Mouse (Mus musculus): ENCODE measurements around the gene Xpr1. TPM values are rescaled to one million over a fixed set of nuclear protein-coding genes. Genes with fewer than 3 reads are reported as not detected.

Gene Xpr1
- polyA plus RNA-seq, 1 experiment from 2014 or later: 6.7 TPM

DNA sequence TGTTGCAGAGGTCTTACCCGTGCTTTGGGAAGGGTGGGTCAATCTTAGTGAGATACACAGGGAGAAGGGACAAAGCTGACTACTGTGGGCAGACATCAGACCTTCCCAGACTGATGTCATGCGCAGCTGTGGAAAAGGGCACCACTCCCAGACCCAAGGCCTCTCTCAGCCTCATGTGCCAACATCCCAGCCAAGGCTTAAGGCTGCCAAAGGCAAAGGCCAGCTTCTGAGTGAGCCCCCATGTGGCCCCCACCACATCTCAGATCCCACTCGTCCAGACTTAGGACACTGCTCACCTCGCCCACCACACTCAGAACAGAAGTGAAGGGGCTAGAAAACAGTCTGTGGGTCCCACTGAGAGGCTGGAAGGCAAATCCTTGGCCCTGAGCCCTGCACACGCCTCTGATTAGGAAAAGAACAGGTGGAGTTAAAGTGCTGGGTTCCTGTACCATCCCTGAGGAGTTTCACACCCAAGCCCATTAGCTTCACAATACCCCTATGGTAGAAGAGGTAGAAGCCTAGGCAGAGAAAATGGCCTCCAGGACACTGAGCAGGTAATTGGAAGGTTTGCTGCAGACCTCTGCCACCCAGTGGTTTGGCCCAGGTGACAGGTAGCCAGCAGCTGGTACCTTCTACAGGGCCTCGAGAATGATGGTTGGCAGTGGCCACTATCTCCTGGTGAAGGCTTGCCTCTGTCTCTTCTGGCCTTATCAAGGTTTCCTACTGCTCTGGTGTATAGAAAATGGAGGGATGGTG is 177.1 kb downstream of the Xpr1 start:
- no peaks in the 10 kb centered on the region for H3K36me3 ChIP-seq (ENCODE audit: control insufficient read depth, insufficient read depth, low read length)
- peaks cover 14% of the 10 kb centered on the region for H3K27me3 ChIP-seq (replicated peaks; ENCODE audit: control insufficient read depth, insufficient read depth, low read length)
- ATAC-seq: no peak
- no peak overlapping the region for H3K27ac ChIP-seq (ENCODE audit: low read length)
- peaks cover 6% of the 10 kb centered on the region; the same call in 1 of the 2 replicates for H3K4me1 ChIP-seq (ENCODE audit: control insufficient read depth, insufficient read depth, low read length)
- no peak overlapping the region for H3K4me3 ChIP-seq (ENCODE audit: low read length)
- H3K9me3 ChIP-seq (ENCODE audit: control insufficient read depth, low read length): no peaks in the 10 kb centered on the region
- no peak overlapping the region for H3K9ac ChIP-seq (ENCODE audit: low read depth, low read length)
- 84% methylated on average over 6 of the region's 6 CpGs for WGBS
- H3K4me2 ChIP-seq (ENCODE audit: low read depth, low read length): no peak overlapping the region

DNA sequence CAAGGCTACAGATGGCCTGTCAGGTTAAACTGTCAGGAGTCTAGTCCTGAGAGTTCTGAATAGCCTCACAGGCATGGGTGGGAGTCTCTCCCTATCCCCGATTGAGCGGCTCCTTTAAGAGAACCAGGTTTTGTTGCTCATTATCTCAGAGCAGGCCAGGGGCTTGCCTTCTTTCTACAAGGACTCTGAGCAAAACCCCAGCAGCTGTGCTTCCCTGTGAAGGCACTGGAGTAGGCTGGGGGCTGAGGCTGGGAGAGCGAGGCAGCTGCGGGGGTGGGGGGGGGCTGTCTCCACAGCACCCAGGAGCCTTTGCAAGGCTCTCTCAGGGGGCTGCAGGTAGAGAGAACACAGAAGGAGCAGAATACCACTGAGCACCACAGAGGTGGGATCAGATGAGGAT is 178.0 kb downstream of the Xpr1 start:
- Histone ChIP-seq H3K27ac (ENCODE audit: low read length) (no peak overlapping the region), H3K4me3 (ENCODE audit: low read length) (no peak overlapping the region), H3K4me1 (ENCODE audit: control insufficient read depth, insufficient read depth, low read length) (peaks cover 11% of the 10 kb centered on the region), H3K9me3 (ENCODE audit: control insufficient read depth, low read length) (no peaks in the 10 kb centered on the region), H3K27me3 (replicated peaks; ENCODE audit: control insufficient read depth, insufficient read depth, low read length) (0 out of 2 replicates have a peak, but pooled peaks cover 6% of the 10 kb centered on the region), H3K9ac (ENCODE audit: low read depth, low read length) (no peak overlapping the region), H3K36me3 (ENCODE audit: control insufficient read depth, insufficient read depth, low read length) (no peaks in the 10 kb centered on the region), H3K4me2 (ENCODE audit: low read depth, low read length) (no peak overlapping the region)
- ATAC-seq: no peak
- 74% methylated on average over 4 of the region's 4 CpGs for WGBS

GRCm38 (mm10) chr1:155238126-155238525 is 179.1 kb downstream of the Xpr1 start:
- Histone ChIP-seq H3K4me3 (ENCODE audit: low read length) (no peak overlapping the region), H3K9me3 (ENCODE audit: control insufficient read depth, low read length) (no peaks in the 10 kb centered on the region), H3K27me3 (replicated peaks; ENCODE audit: control insufficient read depth, insufficient read depth, low read length) (no peaks in the 10 kb centered on the region), H3K9ac (ENCODE audit: low read depth, low read length) (no peak overlapping the region), H3K36me3 (ENCODE audit: control insufficient read depth, insufficient read depth, low read length) (no peaks in the 10 kb centered on the region), H3K4me2 (ENCODE audit: low read depth, low read length) (no peak overlapping the region), H3K27ac (ENCODE audit: low read length) (no peak overlapping the region), H3K4me1 (ENCODE audit: control insufficient read depth, insufficient read depth, low read length) (peaks cover 22% of the 10 kb centered on the region)
- ATAC-seq: no peak
- 75% methylated on average over 5 of the region's 5 CpGs for WGBS

DNA sequence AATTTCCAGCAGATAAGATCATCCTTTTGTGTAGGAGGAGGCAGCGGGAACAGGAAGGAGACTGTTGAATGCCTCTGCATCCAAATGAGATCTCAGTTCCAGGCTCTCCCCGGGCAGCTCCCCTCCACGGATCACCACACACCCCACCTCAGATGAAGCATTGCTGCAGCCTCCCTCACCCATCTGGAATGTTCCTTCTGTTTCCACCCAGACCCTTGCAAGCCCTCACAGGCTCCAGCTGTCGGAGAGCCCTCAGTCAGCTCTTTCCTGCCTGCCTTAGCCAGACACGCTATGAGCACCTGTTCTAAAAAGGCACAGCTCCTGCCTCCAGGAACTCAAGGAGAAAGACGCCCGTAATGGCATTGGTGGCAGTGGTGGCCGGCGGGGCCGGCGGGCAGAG is 179.8 kb downstream of the Xpr1 start:
- ATAC-seq: peak; percentile 8; the same call in 1 of the 2 replicates
- H3K9ac ChIP-seq (ENCODE audit: low read depth, low read length): 0 out of 2 replicates have a peak overlapping the region, but pooled peaks have one; percentile 4
- no peaks in the 10 kb centered on the region for H3K36me3 ChIP-seq (ENCODE audit: control insufficient read depth, insufficient read depth, low read length)
- H3K4me3 ChIP-seq (ENCODE audit: low read length): no peak overlapping the region
- no peaks in the 10 kb centered on the region for H3K9me3 ChIP-seq (ENCODE audit: control insufficient read depth, low read length)
- H3K27me3 ChIP-seq (replicated peaks; ENCODE audit: control insufficient read depth, insufficient read depth, low read length): no peaks in the 10 kb centered on the region
- 70% methylated on average over 11 of the region's 11 CpGs for WGBS
- H3K27ac ChIP-seq (ENCODE audit: low read length): no peak overlapping the region
- peaks cover 29% of the 10 kb centered on the region for H3K4me1 ChIP-seq (ENCODE audit: control insufficient read depth, insufficient read depth, low read length)
- no peak overlapping the region for H3K4me2 ChIP-seq (ENCODE audit: low read depth, low read length)

GRCm38 (mm10) chr1:155236306-155237024 is 180.8 kb downstream of the Xpr1 start:
- WGBS: 60% methylated on average over 13 of the region's 13 CpGs

DNA sequence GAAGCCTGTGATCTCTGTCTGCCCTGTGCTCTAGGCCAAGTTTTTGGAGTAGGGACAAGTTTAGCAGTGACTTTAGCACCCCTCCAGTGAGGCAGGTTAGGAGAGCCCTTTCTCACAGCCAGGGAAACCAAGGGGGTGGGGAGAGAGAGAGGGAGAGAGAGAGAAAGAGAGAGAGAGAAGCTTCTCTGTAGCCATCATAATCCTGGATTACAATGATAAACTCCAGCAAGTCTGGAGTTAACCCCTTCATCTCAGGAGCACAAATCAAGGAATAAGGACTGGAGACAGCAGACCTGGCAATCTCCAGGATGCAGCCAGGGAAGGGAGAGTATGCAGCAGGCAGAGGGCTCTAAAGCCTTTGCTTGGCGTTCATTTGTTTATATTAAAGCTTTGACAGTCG is 181.6 kb downstream of the Xpr1 start:
- no peak overlapping the region for H3K9ac ChIP-seq (ENCODE audit: low read depth, low read length)
- H3K36me3 ChIP-seq (ENCODE audit: control insufficient read depth, insufficient read depth, low read length): no peaks in the 10 kb centered on the region
- no peak overlapping the region for H3K4me2 ChIP-seq (ENCODE audit: low read depth, low read length)
- no peaks in the 10 kb centered on the region for H3K9me3 ChIP-seq (ENCODE audit: control insufficient read depth, low read length)
- H3K27me3 ChIP-seq (replicated peaks; ENCODE audit: control insufficient read depth, insufficient read depth, low read length): no peaks in the 10 kb centered on the region
- no peak for ATAC-seq
- peaks cover 30% of the 10 kb centered on the region for H3K4me1 ChIP-seq (ENCODE audit: control insufficient read depth, insufficient read depth, low read length)
- no peak overlapping the region for H3K27ac ChIP-seq (ENCODE audit: low read length)
- no peak overlapping the region for H3K4me3 ChIP-seq (ENCODE audit: low read length)
- WGBS: 24% methylated on average over 2 of the region's 2 CpGs

More at GRCm38 (mm10) chr1:155236306-155237024, 180.8 kb downstream of the Xpr1 start:
- Histone ChIP-seq H3K4me1 (ENCODE audit: control insufficient read depth, insufficient read depth, low read length) (peaks cover 30% of the 10 kb centered on the region), H3K27me3 (replicated peaks; ENCODE audit: control insufficient read depth, insufficient read depth, low read length) (no peaks in the 10 kb centered on the region), H3K4me3 (ENCODE audit: low read length) (no peak overlapping the region), H3K9me3 (ENCODE audit: control insufficient read depth, low read length) (no peaks in the 10 kb centered on the region), H3K4me2 (ENCODE audit: low read depth, low read length) (no peak overlapping the region), H3K36me3 (ENCODE audit: control insufficient read depth, insufficient read depth, low read length) (no peaks in the 10 kb centered on the region), H3K27ac (ENCODE audit: low read length) (no peak overlapping the region), H3K9ac (ENCODE audit: low read depth, low read length) (no peak overlapping the region)
- no peak for ATAC-seq

DNA sequence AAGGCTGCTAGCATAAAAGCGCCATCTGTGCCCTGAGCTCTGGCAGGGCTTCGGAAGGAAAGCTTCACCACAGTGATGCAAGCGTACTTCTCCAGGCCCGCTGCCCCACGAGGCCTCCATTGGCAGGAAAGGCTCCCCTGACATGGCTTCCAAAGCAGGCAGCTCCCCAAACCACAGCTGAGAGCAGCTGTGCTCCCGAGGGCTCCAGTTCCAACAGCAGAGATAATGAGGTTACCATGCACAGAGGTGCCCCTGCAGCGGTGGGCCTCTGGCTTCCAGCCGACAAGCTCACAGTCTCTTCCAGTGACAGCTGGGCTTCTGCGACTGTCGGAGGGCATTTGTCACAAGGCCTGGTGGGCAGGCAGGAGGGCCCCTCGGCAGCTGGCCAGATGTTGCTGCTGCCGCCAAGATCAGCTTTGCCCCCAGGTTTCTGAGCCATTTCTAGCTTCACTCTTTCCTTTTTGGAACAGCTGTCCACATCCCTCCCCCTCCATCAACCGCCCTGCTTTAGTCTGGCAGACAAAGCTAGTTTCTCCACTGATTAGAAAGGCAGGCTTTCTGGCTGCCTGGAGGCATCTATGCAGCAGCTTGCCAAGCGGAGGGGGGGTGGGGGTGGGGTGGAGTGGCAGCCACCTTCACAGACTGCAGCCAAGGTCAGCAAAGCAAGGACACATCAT is 183.1 kb downstream of the Xpr1 start:
- Histone ChIP-seq H3K4me1 (ENCODE audit: control insufficient read depth, insufficient read depth, low read length) (peaks cover 34% of the 10 kb centered on the region), H3K27me3 (replicated peaks; ENCODE audit: control insufficient read depth, insufficient read depth, low read length) (no peaks in the 10 kb centered on the region), H3K4me2 (ENCODE audit: low read depth, low read length) (no peak overlapping the region), H3K36me3 (ENCODE audit: control insufficient read depth, insufficient read depth, low read length) (no peaks in the 10 kb centered on the region), H3K27ac (ENCODE audit: low read length) (peak overlapping the region; percentile 79), H3K9me3 (ENCODE audit: control insufficient read depth, low read length) (no peaks in the 10 kb centered on the region), H3K4me3 (ENCODE audit: low read length) (no peak overlapping the region), H3K9ac (ENCODE audit: low read depth, low read length) (peak overlapping the region; percentile 12; the same call in 1 of the 2 replicates)
- peak; percentile 67 for ATAC-seq
- 38% methylated on average over 14 of the region's 14 CpGs for WGBS

DNA sequence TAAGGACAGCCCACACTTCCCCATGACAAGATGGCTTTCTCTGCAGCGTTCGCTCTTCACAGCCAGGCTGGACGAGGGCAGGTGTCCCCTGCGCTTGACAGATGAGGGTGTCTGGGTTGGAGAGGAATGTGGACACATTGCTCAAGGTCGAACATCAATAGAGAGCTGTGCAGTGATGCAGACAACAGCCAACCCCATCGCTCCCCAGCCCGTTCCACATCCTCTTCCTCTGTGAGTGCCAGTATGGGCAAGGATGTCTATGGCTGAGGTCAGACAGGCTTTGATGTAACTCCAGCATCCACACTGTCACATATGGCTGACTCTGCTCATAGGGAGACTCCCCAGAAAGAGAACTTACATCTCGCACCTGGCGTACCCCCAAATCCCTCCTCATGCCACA is 183.8 kb downstream of the Xpr1 start:
- H3K27ac ChIP-seq (ENCODE audit: low read length): peak overlapping the region; percentile 79
- WGBS: 80% methylated on average over 9 of the region's 9 CpGs
- no peak overlapping the region for H3K4me2 ChIP-seq (ENCODE audit: low read depth, low read length)
- no peak overlapping the region for H3K4me3 ChIP-seq (ENCODE audit: low read length)
- H3K27me3 ChIP-seq (replicated peaks; ENCODE audit: control insufficient read depth, insufficient read depth, low read length): no peaks in the 10 kb centered on the region
- peaks cover 34% of the 10 kb centered on the region for H3K4me1 ChIP-seq (ENCODE audit: control insufficient read depth, insufficient read depth, low read length)
- ATAC-seq: no peak
- H3K9ac ChIP-seq (ENCODE audit: low read depth, low read length): no peak overlapping the region
- no peaks in the 10 kb centered on the region for H3K9me3 ChIP-seq (ENCODE audit: control insufficient read depth, low read length)
- H3K36me3 ChIP-seq (ENCODE audit: control insufficient read depth, insufficient read depth, low read length): no peaks in the 10 kb centered on the region

DNA sequence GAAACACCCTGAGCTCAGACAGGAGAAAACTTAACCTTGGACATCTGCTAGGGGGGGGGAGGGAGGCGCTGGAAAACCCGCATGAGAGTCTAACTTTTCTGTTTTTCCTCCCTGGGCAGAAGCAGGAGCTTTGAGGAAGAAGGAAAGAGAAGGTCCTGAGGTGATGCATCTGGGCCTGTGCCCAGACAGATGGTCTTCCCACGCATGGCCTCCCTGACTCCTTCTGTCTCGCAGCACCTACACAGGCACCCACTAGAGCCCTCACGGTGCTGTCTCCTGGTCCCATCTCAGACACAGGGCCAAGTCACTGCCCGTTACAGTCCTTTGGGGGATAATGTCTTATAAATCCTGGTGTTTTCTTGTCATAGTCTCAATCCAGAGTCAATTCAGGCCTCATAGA is 184.4 kb downstream of the Xpr1 start:
- H3K36me3 ChIP-seq (ENCODE audit: control insufficient read depth, insufficient read depth, low read length): no peaks in the 10 kb centered on the region
- peak overlapping the region; percentile 31; the same call in 1 of the 2 replicates for H3K27ac ChIP-seq (ENCODE audit: low read length)
- no peaks in the 10 kb centered on the region for H3K27me3 ChIP-seq (replicated peaks; ENCODE audit: control insufficient read depth, insufficient read depth, low read length)
- no peak overlapping the region for H3K4me3 ChIP-seq (ENCODE audit: low read length)
- no peak for ATAC-seq
- H3K9ac ChIP-seq (ENCODE audit: low read depth, low read length): no peak overlapping the region
- peaks cover 34% of the 10 kb centered on the region for H3K4me1 ChIP-seq (ENCODE audit: control insufficient read depth, insufficient read depth, low read length)
- no peak overlapping the region for H3K4me2 ChIP-seq (ENCODE audit: low read depth, low read length)
- WGBS: 63% methylated on average over 6 of the region's 6 CpGs
- no peaks in the 10 kb centered on the region for H3K9me3 ChIP-seq (ENCODE audit: control insufficient read depth, low read length)
